Mouse (Mus musculus): ENCODE results near the gene Cntrob. TPM values are rescaled to one million over a fixed set of nuclear protein-coding genes. Genes with fewer than 3 reads are reported as not detected.

Gene Cntrob
- polyA plus RNA-seq, 1 experiment from 2014 or later, result 24.5 TPM

Other genes starting within 250 kb of the Cntrob start
- 64.2 and 73.3 TPM in 2 replicates for gene Vamp2, start 235.3 kb downstream of the Cntrob start, polyA plus RNA-seq (2014; fragmentation: Nextera tagmentation; extraction: Ambion mirVana)
- 8.0 and 9.1 TPM in 2 replicates for gene Per1, start 228.6 kb downstream of the Cntrob start, polyA plus RNA-seq (2014; fragmentation: Nextera tagmentation; extraction: Ambion mirVana)
- 0.54 and 0.65 TPM in 2 replicates for gene Hes7, start 203.4 kb downstream of the Cntrob start, polyA plus RNA-seq (2014; fragmentation: Nextera tagmentation; extraction: Ambion mirVana)
- 0.19 TPM in 1 of 2 replicates, not detected in the other for gene 9130213A22Rik, start 201.2 kb downstream of the Cntrob start, polyA plus RNA-seq (2014; fragmentation: Nextera tagmentation; extraction: Ambion mirVana)
- 0.17 and 0.25 TPM in 2 replicates for gene Aloxe3, start 197.9 kb downstream of the Cntrob start, polyA plus RNA-seq (2014; fragmentation: Nextera tagmentation; extraction: Ambion mirVana)
- 0.05 TPM in 1 of 2 replicates, not detected in the other for gene Alox12b, start 166.8 kb downstream of the Cntrob start, polyA plus RNA-seq (2014; fragmentation: Nextera tagmentation; extraction: Ambion mirVana)
- gene Alox8, start 125.9 kb downstream of the Cntrob start, polyA plus RNA-seq (2014; fragmentation: Nextera tagmentation; extraction: Ambion mirVana), result 0.07 TPM in 1 of 2 replicates, not detected in the other
- gene Gucy2e, start 86.7 kb downstream of the Cntrob start, polyA plus RNA-seq (2014; fragmentation: Nextera tagmentation; extraction: Ambion mirVana), result not detected in 2 replicates
- gene Trappc1, start 205 bp upstream of the Cntrob start, polyA plus RNA-seq (2014; fragmentation: Nextera tagmentation; extraction: Ambion mirVana), result 149 and 161 TPM in 2 replicates
- gene Kcnab3, start 2.5 kb upstream of the Cntrob start, polyA plus RNA-seq (2014; fragmentation: Nextera tagmentation; extraction: Ambion mirVana), result 2.2 TPM in 2 replicates
- 25.0 and 28.5 TPM in 2 replicates for gene Rnf227, start 16.7 kb upstream of the Cntrob start, polyA plus RNA-seq (2014; fragmentation: Nextera tagmentation; extraction: Ambion mirVana)
- gene Chd3, start 45.6 kb upstream of the Cntrob start, polyA plus RNA-seq (2014; fragmentation: Nextera tagmentation; extraction: Ambion mirVana), result 58.6 and 68.0 TPM in 2 replicates
- gene Naa38, start 71.7 kb upstream of the Cntrob start, polyA plus RNA-seq (2014; fragmentation: Nextera tagmentation; extraction: Ambion mirVana), result 129 and 141 TPM in 2 replicates
- gene Cyb5d1, start 71.9 kb upstream of the Cntrob start, polyA plus RNA-seq (2014; fragmentation: Nextera tagmentation; extraction: Ambion mirVana), result 29.2 and 37.0 TPM in 2 replicates
- 22.7 and 23.6 TPM in 2 replicates for gene Tmem88, start 74.5 kb upstream of the Cntrob start, polyA plus RNA-seq (2014; fragmentation: Nextera tagmentation; extraction: Ambion mirVana)
- 42.4 and 44.5 TPM in 2 replicates for gene Kdm6b, start 89.9 kb upstream of the Cntrob start, polyA plus RNA-seq (2014; fragmentation: Nextera tagmentation; extraction: Ambion mirVana)
- gene Dnah2, start 225.3 kb upstream of the Cntrob start, polyA plus RNA-seq (2014; fragmentation: Nextera tagmentation; extraction: Ambion mirVana), result 0.87 and 1.4 TPM in 2 replicates
- 12.9 and 14.4 TPM in 2 replicates for gene Efnb3, start 236.4 kb upstream of the Cntrob start, polyA plus RNA-seq (2014; fragmentation: Nextera tagmentation; extraction: Ambion mirVana)

All from limb, embryonic 11.5 days (tissue).